Mouse (Mus musculus) ES-Bruce4 (cell line): ENCODE data around the gene Adam1b.

Experiments used
- CTCF ChIP-seq: IDR thresholded peaks from one replicate; pipeline ENCODE4 v1.8.1; 2011; ENCODE audit warnings: low read depth, low read length
- POLR2A ChIP-seq: IDR thresholded peaks from one replicate; pipeline ENCODE4 v1.8.1; 2011; ENCODE audit warnings: low read length; ENCODE audit not compliant: insufficient read depth

GRCm38 (mm10) chr5:121455510-121456265 is 47.5 kb downstream of the Adam1b start:
- TF ChIP-seq CTCF (no peak), POLR2A (no peak)
